16 mouse cellular contexts compared by ENCODE assay signal in the genomic region with DNA sequence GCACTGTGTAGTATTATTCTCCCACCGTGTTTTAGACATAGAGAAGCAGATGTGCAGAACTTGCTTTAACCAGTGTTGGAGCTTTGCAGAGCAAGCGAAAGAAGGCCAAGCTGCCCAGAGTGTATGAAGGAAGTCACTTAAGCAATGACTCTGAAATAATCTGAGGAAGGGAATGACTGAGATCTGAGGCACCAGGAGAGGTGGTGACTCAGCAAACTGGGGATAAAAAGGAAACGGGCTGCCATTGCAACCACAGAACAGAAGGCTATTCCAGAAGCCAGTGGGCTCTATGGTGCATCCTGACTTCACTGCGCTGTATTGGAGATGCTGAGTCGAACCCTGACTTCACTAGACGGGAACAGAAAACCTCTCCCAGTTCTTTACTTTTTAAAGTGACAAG. TPM values are rescaled to one million over a fixed set of nuclear protein-coding genes. Genes with fewer than 3 reads are reported as not detected.
"Had no signal": no experiment of that assay in that cellular context is flagged by ENCODE, and none has a peak within 500 bp of the region (broad histone marks: within the 10 kb centered on the region; RNA-seq: fewer than 3 reads in every experiment).

No protein-coding gene starts in this region.

- H3K9me3 ChIP-seq: limb, embryonic 15.5 days; liver, embryonic 12.5 days; midbrain, embryonic 10.5 days; neural tube, embryonic 15.5 days had no signal

- H3K4me3 ChIP-seq: limb, embryonic 15.5 days; liver, embryonic 12.5 days; midbrain, embryonic 10.5 days; myocyte; neural tube, embryonic 15.5 days had no signal

- H3K36me3 ChIP-seq: limb, embryonic 15.5 days; liver, embryonic 12.5 days; midbrain, embryonic 10.5 days; neural tube, embryonic 15.5 days had no signal

- DNase-seq: kidney, adult 18-20 months; kidney, postnatal 25 days; layer of hippocampus, adult 9-11 months; layer of hippocampus, postnatal 36 days; lung, embryonic 14.5 days; lung, postnatal 14 days; midbrain, embryonic 14.5 days; right cerebral cortex, adult 18-20 months; right cerebral cortex, postnatal 25 days; thymus, postnatal 36 days had no signal

- H3K4me2 ChIP-seq: limb, embryonic 15.5 days; liver, embryonic 12.5 days; lung, embryonic 14.5 days; neural tube, embryonic 15.5 days had no signal

- H3K4me1 ChIP-seq: limb, embryonic 15.5 days; liver, embryonic 12.5 days; neural tube, embryonic 15.5 days had no signal

- H3K9ac ChIP-seq: limb, embryonic 15.5 days; liver, embryonic 12.5 days; lung, embryonic 14.5 days; neural tube, embryonic 15.5 days had no signal

- ATAC-seq: liver, embryonic 12.5 days had no signal

- H3K27ac ChIP-seq: limb, embryonic 15.5 days; liver, embryonic 12.5 days; midbrain, embryonic 10.5 days; neural tube, embryonic 15.5 days had no signal

- H3K27me3 ChIP-seq: limb, embryonic 15.5 days; liver, embryonic 12.5 days; neural tube, embryonic 15.5 days had no signal

RNA-seq across cellular contexts. Expression of a gene that starts 10.9 kb away (rescaled TPM):
- polyA plus RNA-seq: limb, embryonic 15.5 days; small intestine, adult 2 months had no signal
